Mouse (Mus musculus) embryonic facial prominence, embryonic 13.5 days (tissue): ENCODE measurements around the gene Miox. TPM values are rescaled to one million over a fixed set of nuclear protein-coding genes. Genes with fewer than 3 reads are reported as not detected.

Source experiments
- ATAC-seq: fragments of 200-750 bp; cut with Nextera tagmentation; 2 replicates; pipeline ENCODE4 v1.8.0; 2017; ENCODE audit warnings: low read depth; ENCODE audit not compliant: insufficient number of reproducible peaks, insufficient read depth, low FRiP score, low TSS enrichment
- H3K27ac ChIP-seq: fragments of 300-500 bp; sonication (generic); 2 replicates; pipeline ENCODE4 v1.5.1; 2015; ENCODE audit warnings: moderate library complexity, mild to moderate bottlenecking, inconsistent platforms
- H3K27me3 ChIP-seq: fragments of 300-500 bp; sonication (generic); 2 replicates; pipeline ENCODE4 v1.6.1; 2015; ENCODE audit warnings: mild to moderate bottlenecking, inconsistent platforms
- H3K36me3 ChIP-seq: fragments of 300-500 bp; sonication (generic); 2 replicates; pipeline ENCODE4 v1.6.1; 2015; ENCODE audit warnings: mild to moderate bottlenecking, inconsistent platforms
- H3K4me1 ChIP-seq: fragments of 300-500 bp; sonication (generic); 2 replicates; pipeline ENCODE4 v1.6.1; 2015; ENCODE audit warnings: inconsistent platforms
- H3K4me2 ChIP-seq: fragments of 300-500 bp; sonication (generic); 2 replicates; pipeline ENCODE4 v1.6.1; 2015; ENCODE audit warnings: moderate library complexity, mild to moderate bottlenecking, inconsistent platforms
- H3K4me3 ChIP-seq: fragments of 300-500 bp; sonication (generic); 2 replicates; pipeline ENCODE4 v1.5.1; 2015; ENCODE audit warnings: mild to moderate bottlenecking, inconsistent platforms
- H3K9ac ChIP-seq: fragments of 300-500 bp; sonication (generic); 2 replicates; pipeline ENCODE4 v1.6.1; 2015; ENCODE audit warnings: mild to moderate bottlenecking, inconsistent platforms
- H3K9me3 ChIP-seq: fragments of 300-500 bp; sonication (generic); 2 replicates; pipeline ENCODE4 v1.6.1; 2016; ENCODE audit warnings: inconsistent platforms
- WGBS: fragments of 180-500 bp; shearing (Covaris S2); methylation state at CpG from one replicate; pipeline ENCODE4 v1.1.7; 2015; ENCODE audit warnings: mixed read lengths; 5-methylcytosine and 5-hydroxymethylcytosine counted together
- polyA plus RNA-seq: library from polyadenylated mRNA; unstranded; fragments of >200 nt; fragmentation: Nextera tagmentation; extraction: Ambion mirVana; gene quantifications from 2 replicates; pipeline ENCODE4 v1.2.1, GENCODE M21; 2015

The Miox gene
- polyA plus RNA-seq, 1 experiment from 2014 or later: not detected

DNA sequence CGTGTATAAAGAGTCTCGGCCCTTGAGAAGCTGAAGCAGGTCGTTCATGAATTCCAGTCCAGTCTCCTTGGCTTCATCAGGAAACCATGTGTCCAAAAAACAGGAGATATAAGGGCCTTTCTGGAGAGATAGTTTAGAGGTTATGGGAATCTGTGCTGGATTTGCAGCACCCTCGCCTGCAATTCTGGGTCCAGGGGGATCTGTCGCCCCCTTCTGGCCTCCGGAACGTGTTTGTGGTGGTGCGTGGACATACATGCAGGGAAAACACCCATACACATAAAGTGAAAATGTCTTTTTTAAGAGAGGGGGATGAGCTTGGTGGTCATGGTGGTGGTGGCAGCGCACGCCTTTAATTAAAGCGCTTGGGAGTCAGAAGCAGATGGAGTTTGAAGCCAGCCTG, 18.1 kb upstream of the Miox start:
- Histone ChIP-seq H3K9ac (no peak overlapping the region), H3K27ac (no peak overlapping the region), H3K9me3 (no peaks in the 10 kb centered on the region), H3K4me1 (peaks cover 24% of the 10 kb centered on the region), H3K4me3 (no peak overlapping the region), H3K27me3 (no peaks in the 10 kb centered on the region), H3K4me2 (no peak overlapping the region), H3K36me3 (no peaks in the 10 kb centered on the region)
- 65% methylated on average over 11 of the region's 11 CpGs for WGBS
- no peak for ATAC-seq

DNA sequence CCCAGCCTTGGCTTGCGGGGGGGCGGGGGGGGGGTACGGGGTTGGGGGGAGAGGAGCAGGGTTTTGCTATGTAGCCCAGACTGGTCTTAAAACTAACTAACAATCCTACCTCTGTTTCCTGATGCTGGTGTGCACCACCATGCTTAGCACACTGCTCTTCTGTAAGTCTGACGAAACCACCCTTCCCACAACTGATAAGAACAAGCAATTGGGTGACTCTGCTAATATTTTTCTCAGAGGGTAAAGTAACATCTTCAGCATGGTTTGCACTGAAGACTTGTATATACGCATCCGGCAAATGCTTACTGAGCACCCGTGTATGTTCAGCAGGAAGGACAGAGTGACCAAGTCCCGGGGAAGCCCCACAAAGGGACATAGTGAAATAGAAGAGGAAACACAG, 12.9 kb upstream of the Miox start:
- H3K9me3 ChIP-seq: no peaks in the 10 kb centered on the region
- H3K4me3 ChIP-seq: no peak overlapping the region
- no peak overlapping the region for H3K27ac ChIP-seq
- 82% methylated on average over 8 of the region's 8 CpGs for WGBS
- no peak overlapping the region for H3K9ac ChIP-seq
- H3K27me3 ChIP-seq: peaks cover 26% of the 10 kb centered on the region
- H3K36me3 ChIP-seq: no peaks in the 10 kb centered on the region
- peaks cover 7% of the 10 kb centered on the region for H3K4me1 ChIP-seq
- no peak for ATAC-seq
- no peak overlapping the region for H3K4me2 ChIP-seq

DNA sequence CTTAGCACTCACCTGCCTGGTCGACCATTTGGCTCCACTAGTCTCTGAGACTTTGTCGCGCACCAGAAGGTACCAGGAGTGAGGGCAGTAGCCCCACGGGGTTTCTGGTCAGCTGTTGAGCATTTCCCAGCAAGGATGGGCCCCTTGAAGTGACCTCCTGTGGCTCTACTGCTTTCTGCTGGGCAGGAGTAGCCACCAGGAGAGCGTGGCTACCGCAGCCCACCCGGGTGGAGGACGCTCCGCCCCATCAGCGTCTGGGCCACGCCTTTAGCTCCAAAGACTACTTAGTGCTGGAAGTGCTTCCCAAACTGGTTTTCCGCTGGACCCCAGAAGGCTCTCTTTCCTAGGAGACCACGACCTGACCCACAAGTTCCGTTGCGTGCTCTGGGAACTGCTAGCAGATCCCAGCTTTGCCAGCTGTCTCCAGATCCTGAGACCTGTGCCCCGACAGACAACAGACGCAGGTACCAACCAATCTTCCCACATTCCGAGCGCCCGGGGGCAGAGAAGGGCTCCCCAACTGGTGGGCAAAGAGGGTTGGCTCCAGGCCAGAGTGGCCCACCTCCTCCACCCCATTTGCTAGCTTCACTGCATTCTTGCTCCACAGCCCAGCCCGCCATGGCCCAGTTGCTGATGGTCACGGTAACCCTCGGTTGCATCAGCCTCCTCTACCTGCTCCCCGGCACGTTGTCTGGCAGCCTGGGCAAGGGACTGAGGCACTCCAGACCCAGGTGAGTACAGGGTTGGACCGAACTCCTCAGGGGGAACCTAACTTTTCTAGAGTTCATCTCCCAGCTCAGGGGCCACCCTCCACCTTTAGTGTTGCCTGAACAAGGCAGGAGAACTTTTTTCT, 11.3 kb upstream of the Miox start, which contains the start of gene Adm2:
Adm2 (plus strand) TSS at position 51 of the 853 bp plus-strand sequence.
- ATAC-seq: no peak
- Histone ChIP-seq H3K4me2 (peak within 1 kb of the TSS; percentile 55), H3K27me3 (peaks cover 26% of the 10 kb centered on the region), H3K4me1 (peaks cover 7% of the 10 kb centered on the region), H3K27ac (no peak within 1 kb of the TSS), H3K9me3 (no peaks in the 10 kb centered on the region), H3K36me3 (no peaks in the 10 kb centered on the region), H3K9ac (peak within 1 kb of the TSS; percentile 2; the same call in 1 of the 2 replicates), H3K4me3 (peak within 1 kb of the TSS; percentile 23)
- WGBS: 5% methylated on average over 26 of the region's 26 CpGs

DNA sequence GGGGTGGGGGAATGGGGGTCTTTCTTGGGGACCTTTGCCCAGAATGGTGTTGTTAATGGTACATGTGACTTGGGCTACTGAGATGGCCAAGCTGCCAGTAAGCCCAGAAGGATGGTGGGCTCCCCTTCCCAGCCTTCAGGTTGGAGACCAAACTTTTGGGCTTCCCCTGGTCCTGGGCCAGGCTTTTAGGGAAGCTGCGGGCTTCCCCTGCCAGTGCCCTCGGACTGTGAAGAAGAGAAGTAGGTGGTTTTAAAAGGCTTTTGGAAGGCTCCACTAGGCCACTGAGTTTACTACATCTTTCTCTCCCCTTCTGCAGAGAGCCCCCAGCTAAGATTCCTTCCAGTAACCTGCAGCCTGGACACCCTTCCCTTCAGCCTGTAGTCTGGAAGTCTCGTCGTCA, 10.5 kb upstream of the Miox start:
- H3K27ac ChIP-seq: no peak overlapping the region
- no peak overlapping the region for H3K9ac ChIP-seq

DNA sequence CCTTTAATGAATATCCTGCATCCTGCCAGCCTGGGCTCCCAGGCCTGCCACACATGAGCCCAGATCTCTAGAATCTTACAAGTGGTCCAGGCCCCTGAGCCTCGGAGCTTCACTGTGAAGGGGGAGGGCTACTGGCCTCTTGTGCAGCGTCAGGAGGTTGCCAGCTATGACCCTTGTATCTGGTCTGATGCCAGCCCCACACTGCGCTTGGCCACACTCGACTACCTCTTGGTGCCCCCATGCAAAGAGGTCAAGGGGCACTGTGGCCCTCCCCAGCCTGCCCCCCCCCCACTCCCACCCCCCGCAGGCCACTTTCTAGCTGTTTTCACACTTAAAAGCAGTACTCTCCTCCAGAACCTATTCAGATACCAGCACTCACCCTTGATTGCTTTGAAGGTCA, 7.8 kb upstream of the Miox start:
- Histone ChIP-seq H3K4me3 (no peak overlapping the region), H3K27me3 (peaks cover 23% of the 10 kb centered on the region), H3K4me1 (peaks cover 7% of the 10 kb centered on the region), H3K27ac (no peak overlapping the region), H3K36me3 (no peaks in the 10 kb centered on the region), H3K9me3 (no peaks in the 10 kb centered on the region), H3K4me2 (no peak overlapping the region), H3K9ac (no peak overlapping the region)
- 62% methylated on average over 5 of the region's 5 CpGs for WGBS
- no peak for ATAC-seq

More for the DNA sequence above, 10.5 kb upstream of the Miox start:
- ATAC-seq: no peak
- Histone ChIP-seq H3K4me1 (peaks cover 7% of the 10 kb centered on the region), H3K36me3 (no peaks in the 10 kb centered on the region), H3K9me3 (no peaks in the 10 kb centered on the region), H3K27me3 (peaks cover 26% of the 10 kb centered on the region), H3K4me3 (no peak overlapping the region), H3K4me2 (no peak overlapping the region)
- 81% methylated on average over 4 of the region's 4 CpGs for WGBS

DNA sequence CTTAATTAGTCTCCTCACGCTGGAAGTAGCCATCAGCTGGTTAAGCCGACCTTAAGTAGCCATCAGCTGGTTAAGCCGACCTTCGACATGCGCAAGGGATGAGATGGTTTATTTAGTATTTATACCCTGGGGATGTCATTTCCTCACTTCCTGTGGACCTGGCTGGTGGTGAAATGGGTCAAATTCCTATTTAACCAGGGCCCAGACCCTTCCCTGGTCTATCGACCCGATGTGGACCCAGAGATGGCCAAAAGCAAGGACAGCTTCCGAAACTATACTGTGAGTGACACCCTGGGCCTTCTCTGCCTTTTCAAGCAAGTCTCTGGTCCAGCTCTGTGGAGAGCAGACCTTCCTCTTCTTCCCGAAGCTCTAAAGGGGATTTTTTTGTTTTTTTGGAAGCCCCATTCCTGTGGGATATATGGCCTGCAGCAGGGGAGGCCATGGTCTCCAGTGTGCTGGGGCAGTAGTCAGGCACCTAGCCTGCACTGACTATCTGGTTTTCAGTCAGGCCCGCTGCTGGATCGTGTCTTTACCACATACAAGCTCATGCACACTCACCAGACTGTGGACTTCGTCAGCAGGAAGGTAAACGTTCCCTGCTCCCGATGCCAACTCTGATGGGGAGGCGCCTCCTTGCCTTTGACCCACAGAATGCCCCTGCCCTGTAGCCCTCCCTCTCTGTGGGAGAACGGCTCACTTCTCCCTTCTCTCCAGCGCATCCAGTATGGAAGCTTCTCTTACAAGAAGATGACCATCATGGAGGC, 758 bp downstream of the Miox start:
- H3K36me3 ChIP-seq: no peaks in the 10 kb centered on the region
- H3K4me1 ChIP-seq: no peaks in the 10 kb centered on the region
- ATAC-seq: no peak
- no peak overlapping the region for H3K27ac ChIP-seq
- peak overlapping the region; percentile 32; the same call in 1 of the 2 replicates for H3K9ac ChIP-seq
- H3K9me3 ChIP-seq: no peaks in the 10 kb centered on the region
- 79% methylated on average over 17 of the region's 17 CpGs for WGBS
- no peaks in the 10 kb centered on the region for H3K27me3 ChIP-seq
- H3K4me3 ChIP-seq: no peak overlapping the region
- H3K4me2 ChIP-seq: no peak overlapping the region

DNA sequence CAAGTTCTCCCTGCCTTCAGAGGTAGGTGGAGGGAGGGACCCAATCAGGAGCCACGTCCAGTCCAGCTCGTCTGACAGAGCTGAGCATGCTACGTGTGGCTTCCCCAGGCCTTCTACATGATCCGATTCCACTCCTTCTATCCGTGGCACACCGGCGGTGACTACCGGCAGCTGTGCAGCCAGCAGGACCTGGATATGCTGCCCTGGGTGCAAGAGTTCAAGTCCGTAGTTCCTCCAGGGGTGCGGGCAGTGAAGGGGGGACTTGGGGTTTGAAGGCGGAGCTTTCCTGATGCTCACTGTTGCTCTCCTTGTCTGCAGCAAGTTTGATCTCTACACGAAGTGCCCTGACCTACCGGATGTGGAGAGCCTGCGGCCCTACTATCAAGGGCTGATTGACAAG, 2.2 kb downstream of the Miox start:
- no peak overlapping the region for H3K27ac ChIP-seq
- no peak overlapping the region for H3K9ac ChIP-seq
- no peak overlapping the region for H3K4me2 ChIP-seq
- H3K4me1 ChIP-seq: no peaks in the 10 kb centered on the region
- no peaks in the 10 kb centered on the region for H3K36me3 ChIP-seq
- H3K9me3 ChIP-seq: no peaks in the 10 kb centered on the region
- WGBS: 87% methylated on average over 14 of the region's 14 CpGs
- no peak for ATAC-seq
- no peak overlapping the region for H3K4me3 ChIP-seq
- H3K27me3 ChIP-seq: no peaks in the 10 kb centered on the region

DNA sequence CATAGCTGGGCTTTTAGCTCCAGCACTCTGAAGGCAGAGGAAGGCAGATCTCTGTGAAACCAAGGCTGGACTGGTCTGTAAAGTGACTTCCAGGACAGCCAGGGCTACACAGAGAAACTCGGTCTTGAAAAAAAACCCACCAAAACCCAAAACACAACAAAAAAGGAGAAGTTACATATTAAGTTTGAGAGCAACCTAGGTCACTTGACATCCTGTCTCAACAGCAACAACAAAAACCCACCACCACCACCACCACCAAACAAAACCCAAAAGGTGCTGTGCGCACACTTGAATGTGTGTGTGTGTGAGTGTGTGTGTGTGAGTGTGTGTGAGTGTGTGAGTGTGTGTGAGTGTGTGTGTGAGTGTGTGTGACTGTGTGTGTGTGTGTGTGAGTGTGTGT, 5.5 kb downstream of the Miox start:
- Histone ChIP-seq H3K9ac (no peak overlapping the region), H3K4me2 (no peak overlapping the region), H3K9me3 (no peaks in the 10 kb centered on the region), H3K36me3 (no peaks in the 10 kb centered on the region), H3K27me3 (no peaks in the 10 kb centered on the region), H3K27ac (no peak overlapping the region), H3K4me1 (no peaks in the 10 kb centered on the region), H3K4me3 (no peak overlapping the region)
- ATAC-seq: no peak
- WGBS: 83% methylated on average over 2 of the region's 2 CpGs

DNA sequence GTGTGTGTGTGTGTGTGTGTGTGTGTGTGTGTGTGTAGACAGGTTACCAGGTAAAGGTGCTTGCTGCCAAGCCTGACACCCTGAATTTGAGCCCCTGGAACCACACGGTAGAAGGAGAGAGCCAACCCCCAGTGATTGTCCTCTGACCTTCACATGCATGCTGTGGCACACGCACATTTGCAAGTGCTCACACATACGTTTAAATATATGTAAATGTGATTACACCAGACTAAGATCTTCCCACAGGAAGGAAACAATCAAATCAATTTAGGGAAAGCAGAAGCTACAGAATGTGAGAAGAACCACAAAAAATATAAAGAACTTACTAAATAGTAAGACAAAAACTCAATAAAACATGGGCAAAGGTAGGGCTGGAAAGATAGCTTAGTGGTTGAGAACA, 5.9 kb downstream of the Miox start:
- WGBS: 87% methylated on average over 3 of the region's 3 CpGs

DNA sequence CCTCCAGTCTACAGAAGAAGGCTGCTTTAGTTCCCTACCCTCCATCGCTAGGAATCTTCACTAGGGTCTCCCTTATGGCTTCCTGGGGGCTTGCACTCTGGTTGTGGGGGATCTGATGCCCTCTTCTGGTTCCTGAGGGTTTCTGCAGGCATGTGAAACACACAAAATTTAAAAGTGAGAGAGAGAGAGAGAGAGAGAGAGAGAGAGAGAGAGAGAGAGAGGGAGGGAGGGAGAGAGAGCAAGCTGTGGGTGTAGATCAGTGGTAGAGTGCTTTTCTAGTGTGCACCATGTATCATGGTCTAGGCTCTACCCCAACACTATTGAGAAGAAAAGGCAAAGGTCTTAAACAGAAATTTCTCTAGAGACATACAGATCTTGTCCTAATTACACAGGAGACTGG, 7.5 kb downstream of the Miox start:
- Histone ChIP-seq H3K4me1 (no peaks in the 10 kb centered on the region), H3K36me3 (no peaks in the 10 kb centered on the region), H3K4me2 (no peak overlapping the region), H3K27me3 (no peaks in the 10 kb centered on the region), H3K9me3 (no peaks in the 10 kb centered on the region), H3K9ac (no peak overlapping the region), H3K4me3 (no peak overlapping the region), H3K27ac (no peak overlapping the region)
- ATAC-seq: no peak
- WGBS: 50% methylated on average over 1 of the region's 1 CpGs

More for the DNA sequence above, 5.9 kb downstream of the Miox start:
- H3K9me3 ChIP-seq: no peaks in the 10 kb centered on the region
- no peak overlapping the region for H3K4me3 ChIP-seq
- no peak overlapping the region for H3K27ac ChIP-seq
- H3K4me1 ChIP-seq: no peaks in the 10 kb centered on the region
- H3K27me3 ChIP-seq: no peaks in the 10 kb centered on the region
- ATAC-seq: no peak
- H3K9ac ChIP-seq: no peak overlapping the region
- H3K36me3 ChIP-seq: no peaks in the 10 kb centered on the region
- H3K4me2 ChIP-seq: no peak overlapping the region

DNA sequence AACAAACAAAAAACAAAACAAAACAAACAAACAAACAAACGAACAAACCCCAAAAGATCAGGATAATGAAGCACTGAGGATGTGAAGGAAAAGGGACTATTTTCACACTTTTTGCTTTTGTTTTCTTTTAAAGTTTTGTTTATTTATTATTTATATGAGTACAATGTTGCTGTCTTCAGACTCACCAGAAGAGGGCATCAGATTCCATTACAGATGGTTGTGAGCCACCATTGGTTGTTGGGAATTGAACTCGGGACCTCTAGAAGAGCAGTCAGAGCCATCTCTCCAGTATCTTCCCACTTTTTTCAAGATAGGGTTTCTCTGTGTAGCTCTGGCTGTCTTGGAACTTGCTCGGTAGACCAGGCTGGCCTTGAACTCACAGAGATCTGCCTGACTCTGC, 9.1 kb downstream of the Miox start:
- ATAC-seq: no peak
- Histone ChIP-seq H3K27me3 (no peaks in the 10 kb centered on the region), H3K4me1 (no peaks in the 10 kb centered on the region), H3K36me3 (no peaks in the 10 kb centered on the region), H3K4me2 (no peak overlapping the region), H3K27ac (no peak overlapping the region), H3K4me3 (no peak overlapping the region), H3K9ac (no peak overlapping the region), H3K9me3 (no peaks in the 10 kb centered on the region)
- WGBS: 83% methylated on average over 3 of the region's 3 CpGs

DNA sequence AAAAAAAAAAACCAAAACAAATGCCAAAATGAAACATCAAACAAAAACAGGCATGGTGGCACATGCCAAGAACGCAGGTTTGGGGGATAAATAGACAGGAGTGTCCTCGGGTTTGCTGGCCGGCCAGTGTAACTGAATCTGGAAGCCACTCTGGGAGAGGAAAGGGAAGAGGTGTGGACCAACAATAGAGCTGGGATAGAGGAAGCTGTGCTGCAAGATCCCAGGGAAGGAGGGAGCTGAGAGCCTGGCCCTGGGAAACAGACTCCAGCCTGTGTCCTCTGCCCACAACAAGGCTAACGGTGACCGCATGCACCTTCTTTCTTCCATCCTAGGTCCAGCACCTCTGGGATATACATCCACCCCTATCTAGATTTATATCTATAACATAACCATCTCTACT, 16.2 kb downstream of the Miox start:
- H3K9me3 ChIP-seq: no peaks in the 10 kb centered on the region
- no peak overlapping the region for H3K4me3 ChIP-seq
- H3K36me3 ChIP-seq: peaks cover 44% of the 10 kb centered on the region
- no peak for ATAC-seq
- H3K9ac ChIP-seq: no peak overlapping the region
- H3K27ac ChIP-seq: no peak overlapping the region
- H3K4me2 ChIP-seq: no peak overlapping the region
- 87% methylated on average over 5 of the region's 5 CpGs for WGBS
- peaks cover 14% of the 10 kb centered on the region for H3K4me1 ChIP-seq
- H3K27me3 ChIP-seq: no peaks in the 10 kb centered on the region
